Mouse (Mus musculus) liver, adult (tissue): Measurements from ENCODE around the gene Zfp184.

ENCODE experiments used
- GATA4 ChIP-seq: IDR thresholded peaks from 2 replicates; pipeline ENCODE4 v1.6.1; 2014; ENCODE audit warnings: mild to moderate bottlenecking, low read length; ENCODE audit not compliant: insufficient replicate concordance

The Zfp184 gene

DNA sequence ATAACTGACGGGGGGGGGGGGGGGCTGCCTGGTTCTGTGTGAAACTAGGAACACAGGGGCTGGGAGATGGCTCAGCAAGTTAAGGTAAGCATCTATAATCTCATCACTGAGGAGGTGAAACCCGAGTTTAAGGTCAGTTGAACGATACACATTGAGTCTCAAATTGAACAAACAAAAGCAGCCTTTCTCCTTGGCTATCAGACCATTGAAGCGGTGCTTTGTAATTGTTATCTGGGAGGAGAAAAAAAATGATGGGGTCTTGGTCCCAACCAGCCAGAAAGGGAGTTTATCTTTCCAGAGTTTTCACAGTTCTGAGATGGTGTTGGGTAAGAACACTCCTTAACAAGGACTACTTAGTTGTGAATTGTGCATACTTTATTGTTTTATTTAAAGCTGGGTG is 52.9 kb downstream of the Zfp184 start:
- TF ChIP-seq GATA4: no peak

DNA sequence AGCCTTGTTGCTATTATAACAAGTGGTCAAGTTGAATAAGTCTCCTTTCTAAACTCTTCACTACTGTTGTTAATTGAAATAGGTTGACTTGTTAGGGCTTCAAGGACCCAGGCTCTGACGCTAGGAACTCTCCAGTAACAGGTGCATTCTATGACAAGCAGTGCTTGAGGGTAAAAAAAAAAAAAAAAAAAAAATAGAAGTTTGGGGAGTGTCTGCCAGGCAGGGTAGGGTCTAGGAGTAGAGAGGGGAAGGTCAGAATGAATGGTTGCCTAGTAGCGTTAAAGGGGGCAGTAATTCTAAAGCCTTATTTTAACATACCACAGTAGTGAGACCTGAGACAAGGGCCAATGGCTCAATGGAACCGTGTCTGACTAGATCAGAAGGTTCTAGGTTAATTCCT is 53.5 kb downstream of the Zfp184 start:
- TF ChIP-seq GATA4: no peak

DNA sequence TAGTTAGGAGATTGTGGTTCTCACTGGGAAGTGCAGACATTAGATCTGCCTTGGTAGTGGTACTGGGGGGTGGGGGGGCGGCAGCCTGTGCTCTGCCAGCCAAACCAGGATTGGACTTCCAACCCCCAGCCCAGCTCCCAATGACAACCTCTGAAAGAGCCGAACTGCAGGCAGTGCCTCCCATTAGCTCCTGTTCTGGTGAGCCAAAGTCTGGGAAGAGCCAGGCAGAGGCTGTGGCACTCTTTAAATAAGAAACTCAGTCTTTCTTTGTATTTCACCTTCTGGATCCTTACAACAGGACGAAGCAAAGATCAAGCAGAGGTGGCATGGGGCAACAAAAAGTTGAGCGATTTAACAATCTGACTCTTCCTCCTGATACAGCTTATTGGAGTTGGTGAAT is 54.3 kb downstream of the Zfp184 start:
- no peak for TF ChIP-seq GATA4

DNA sequence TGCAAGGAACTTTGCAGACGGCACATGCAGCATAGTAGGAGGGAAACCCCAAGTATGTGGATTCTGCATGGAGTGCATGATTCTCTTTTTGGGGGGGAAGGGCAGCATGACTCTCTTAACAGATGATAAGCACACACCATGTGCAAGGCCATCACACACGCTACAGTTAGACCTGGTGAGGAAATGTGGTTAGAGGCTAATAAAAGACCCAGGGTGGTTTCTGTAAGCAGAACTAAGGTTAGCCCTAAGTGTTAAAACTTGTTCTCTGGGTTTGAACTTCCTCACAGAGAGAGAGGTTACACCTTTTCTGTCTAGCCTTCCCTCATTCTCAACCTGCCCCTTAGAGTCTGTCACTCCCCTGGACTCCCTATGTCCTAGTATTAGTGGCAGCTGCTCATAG is 56.5 kb downstream of the Zfp184 start:
- TF ChIP-seq GATA4: no peak

DNA sequence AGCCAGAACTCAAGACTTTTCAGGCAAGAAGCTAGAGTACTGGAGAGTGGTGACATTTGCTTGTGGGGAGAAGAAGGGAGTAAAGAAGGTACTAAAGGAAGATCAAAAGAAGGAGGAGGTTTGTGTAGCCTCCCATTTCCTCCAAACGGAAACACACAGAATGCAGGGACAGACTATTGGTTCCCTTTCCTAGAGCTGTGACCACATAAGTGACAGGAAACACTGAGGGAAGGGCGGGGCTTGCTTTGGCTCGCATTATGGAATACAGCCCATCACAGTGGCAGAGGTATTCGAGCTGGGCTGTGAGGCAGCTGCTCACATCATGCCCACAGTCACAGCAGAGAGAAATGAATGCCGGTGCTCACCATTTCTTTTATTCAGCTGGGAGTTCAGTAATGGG is 56.9 kb downstream of the Zfp184 start:
- no peak for TF ChIP-seq GATA4

DNA sequence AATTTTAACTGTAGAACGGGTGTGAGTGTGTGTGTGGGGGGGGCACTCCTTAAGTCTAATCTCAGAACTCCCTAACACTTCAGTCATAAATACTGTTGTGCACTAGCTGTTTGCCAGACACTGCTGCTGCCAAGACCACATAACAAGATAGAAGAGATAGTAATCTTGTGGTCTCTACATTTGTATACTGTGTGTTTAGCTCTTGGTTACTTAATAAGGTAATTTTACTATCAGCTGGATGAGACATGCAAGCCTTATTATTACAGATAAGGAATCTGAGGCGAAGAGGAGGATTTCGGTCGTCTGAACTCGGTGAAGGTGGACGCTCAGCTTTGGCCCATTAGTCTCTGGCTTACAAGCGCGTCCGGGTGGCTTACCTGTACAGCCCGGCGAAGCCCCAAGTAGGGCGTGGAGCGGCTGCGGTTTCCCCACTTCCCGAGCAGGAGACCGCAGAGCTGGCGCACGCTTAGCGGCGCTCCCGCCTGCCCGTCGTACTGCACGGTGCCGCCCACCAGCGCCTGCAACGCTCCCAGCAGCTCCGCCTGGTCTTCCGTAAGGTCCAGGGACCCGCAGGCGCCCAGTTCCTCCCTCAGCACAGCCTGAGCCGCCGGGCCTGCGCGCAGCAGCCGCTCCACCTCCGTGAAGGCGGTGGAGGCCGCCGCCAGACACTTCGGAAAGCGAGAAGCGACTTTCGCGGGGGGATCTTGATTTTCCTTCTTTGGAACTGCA is 60.9 kb downstream of the Zfp184 start:
- no peak for TF ChIP-seq GATA4

DNA sequence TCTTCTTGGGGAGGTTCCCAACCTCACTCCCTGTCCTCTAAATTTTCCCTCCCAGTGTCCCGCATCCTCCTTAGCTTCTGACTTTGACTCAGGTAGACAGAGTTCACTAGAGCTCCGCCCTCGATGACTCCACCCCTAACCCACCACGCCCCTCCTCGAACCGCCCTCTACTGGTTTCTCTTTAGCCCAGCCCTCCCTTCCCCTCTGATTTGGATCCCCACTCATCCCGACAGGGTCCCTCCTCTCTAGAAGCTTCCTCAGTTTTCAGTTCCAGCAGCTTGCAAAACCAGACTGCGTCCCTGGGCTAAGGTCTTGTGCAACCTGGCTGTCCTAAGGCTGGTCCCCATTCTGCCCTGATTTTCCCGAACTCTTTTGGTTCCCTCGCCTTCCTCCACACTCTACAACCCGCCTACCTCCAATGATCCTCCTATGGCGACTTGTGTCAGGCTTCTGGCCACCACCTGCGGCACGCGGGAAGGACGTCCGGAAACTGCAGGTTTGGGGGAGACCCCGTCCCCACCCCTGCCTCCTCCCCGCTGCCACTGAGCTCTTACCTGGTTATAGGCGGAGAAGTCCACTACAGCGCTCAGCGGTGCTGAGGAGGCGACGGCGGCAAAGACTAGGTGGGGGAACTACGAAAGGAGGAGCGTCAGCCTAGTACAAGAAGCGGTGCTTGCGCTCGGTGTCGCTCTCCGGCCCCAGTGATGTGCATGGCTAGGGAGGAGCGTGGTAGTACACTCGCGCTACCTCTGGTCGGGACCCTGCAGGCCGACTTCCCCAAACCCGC is 61.6 kb downstream of the Zfp184 start:
- TF ChIP-seq GATA4: no peak

DNA sequence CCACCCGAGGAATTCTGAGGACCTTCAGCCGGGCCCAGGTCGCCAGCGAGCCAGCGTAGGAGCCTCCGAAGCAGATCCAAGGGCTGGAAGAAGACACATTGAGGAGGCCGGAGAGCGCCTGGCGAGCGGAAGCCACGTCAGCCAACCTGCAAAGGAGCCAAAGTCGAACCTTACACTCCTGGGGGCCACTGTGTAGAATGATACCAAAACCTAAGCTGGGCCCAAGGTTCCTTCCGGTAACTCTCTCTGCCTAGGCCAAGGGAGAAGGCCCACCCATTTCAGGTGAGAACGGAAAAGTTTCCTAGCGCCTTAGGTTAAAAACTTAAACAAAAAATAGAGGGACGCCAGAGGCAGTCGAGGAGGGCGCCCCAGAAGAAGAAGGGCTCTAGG is 62.2 kb downstream of the Zfp184 start:
- no peak for TF ChIP-seq GATA4

DNA sequence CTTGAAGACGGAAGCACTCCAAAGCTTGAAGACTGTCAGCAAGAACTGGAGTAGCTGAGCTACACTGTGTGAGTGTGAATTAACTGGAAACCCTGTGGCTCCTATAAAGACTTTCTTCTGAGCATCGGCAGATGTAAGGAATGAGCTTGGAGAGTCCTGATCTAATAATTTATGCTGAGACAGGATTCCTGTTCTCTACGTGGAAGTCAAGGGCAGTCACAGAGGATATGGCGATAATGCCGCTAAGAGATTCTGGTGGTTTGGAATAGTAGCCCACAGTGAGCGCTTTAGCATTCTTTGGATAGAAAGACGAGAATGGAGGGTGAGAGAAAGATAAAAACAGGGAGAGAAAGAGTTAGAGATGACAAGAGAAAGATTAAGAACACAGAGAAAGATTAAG is 63.0 kb downstream of the Zfp184 start:
- no peak for TF ChIP-seq GATA4

DNA sequence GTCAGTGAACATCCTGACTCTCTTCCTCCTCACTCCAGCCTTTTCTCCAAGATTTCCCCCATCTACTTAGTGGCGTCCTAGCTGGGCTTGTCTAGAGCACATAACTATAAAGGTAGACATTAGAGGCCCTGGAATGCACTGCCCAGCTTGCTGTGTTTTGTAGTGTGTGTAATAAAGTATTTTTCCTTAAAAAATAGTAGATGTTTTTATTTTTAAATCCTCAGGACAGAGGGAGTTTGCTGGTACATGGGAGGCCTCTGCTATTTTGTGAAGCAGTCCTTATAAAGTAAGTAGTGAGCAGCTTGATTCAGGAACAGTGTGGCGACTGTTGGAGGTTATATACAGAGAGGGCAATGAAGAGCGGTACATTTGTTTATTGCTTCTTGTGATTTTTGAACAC is 63.8 kb downstream of the Zfp184 start:
- TF ChIP-seq GATA4: no peak

DNA sequence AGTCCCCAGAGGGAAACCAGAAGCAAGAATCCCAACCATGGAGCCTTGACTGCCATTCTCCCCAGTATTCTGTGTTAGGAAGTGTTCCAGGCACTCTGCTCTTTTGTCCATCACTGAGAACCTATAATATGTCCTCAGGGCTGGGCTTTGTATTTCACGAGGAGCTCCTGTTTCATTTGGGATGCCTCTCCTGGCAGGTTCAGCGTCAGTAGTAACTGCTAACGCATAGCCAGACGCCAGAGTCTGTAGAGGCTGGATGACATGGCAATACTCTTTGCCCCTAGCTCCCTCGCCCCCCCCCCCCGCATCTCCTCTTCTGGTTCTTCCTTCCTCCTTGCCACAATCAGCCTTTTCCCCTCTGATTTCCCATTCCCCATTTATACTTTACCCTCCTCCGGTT is 64.7 kb downstream of the Zfp184 start, which contains the start of gene Prss16:
Gene Prss16 (minus strand): TSS at position 101 of the 400 bp plus-strand sequence.
- TF ChIP-seq GATA4: no peak
